Mouse (Mus musculus): Measurements from ENCODE around the gene Arhgap21.

DNA sequence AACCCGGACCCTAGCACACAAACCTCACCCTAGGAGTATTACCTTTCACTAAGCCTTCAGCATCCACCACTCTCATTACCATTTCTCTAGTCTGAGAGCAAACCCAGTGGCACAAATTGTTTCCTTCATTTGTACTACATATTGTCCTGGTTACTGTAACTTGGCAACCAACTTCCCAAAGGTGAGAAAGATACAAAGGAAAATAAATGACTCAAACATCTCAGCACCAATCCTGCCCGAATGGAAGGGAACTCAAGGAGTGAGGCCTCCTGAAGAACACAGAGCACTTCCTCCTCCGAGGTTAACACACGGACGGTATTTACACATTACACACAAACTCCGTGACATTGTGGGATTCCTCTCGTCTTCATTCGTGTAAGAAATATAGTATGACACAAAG, 7.4 kb downstream of the Arhgap21 start:
- TF ChIP-seq CTCF (IDR thresholded peaks at IDR 0.05; ENCODE audit: control insufficient read depth, insufficient read depth, insufficient replicate concordance, low read depth, low read length), result no peak
- TF ChIP-seq POLR2A (IDR thresholded peaks at IDR 0.05; ENCODE audit: control insufficient read depth, low read depth, low read length), result no peak

Measured in testis, adult 2 months (tissue).